Mouse (Mus musculus) megakaryocyte, embryonic 14.5 days (primary cell): ENCODE measurements around the gene 4930503B20Rik.

Source experiments
- FLI1 ChIP-seq: IDR thresholded peaks from 2 replicates; pipeline ENCODE4 v1.6.1; 2012; ENCODE audit warnings: low read length, inconsistent platforms, mixed read lengths
- GATA1 ChIP-seq: IDR thresholded peaks from 3 replicates; pipeline ENCODE4 v1.6.1; 2012; ENCODE audit warnings: mixed read lengths, low read length, inconsistent platforms, borderline replicate concordance

DNA sequence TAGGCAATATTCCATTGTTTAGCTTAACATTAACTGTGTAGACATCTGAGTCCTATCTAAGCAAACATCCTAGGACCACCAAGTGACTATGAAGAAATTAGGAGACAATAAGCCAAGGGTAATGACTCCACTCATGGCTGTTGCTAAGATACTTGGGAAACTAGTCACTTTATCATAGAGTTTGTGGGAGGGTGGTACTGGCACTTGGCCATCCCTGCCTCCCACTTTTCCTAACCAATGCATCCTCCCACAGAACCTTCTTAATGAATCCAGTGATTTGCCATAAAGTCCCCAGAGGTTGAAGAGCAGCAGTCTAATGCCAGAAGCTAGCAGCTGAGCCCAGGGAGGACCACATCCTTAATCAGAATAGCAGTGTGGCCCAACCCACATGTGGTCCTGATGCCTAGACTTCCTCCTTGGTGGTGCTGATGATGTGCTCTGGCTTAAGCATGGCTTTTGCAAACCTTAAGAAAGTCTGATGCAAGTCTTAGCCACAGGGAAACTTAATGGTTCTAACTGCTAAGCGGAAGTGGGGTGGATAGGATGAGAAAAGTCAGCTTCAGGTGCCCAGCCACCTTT, 7.0 kb upstream of the 4930503B20Rik start:
- TF ChIP-seq GATA1 (no peak), FLI1 (no peak)
